Mouse (Mus musculus) hindbrain, embryonic 12.5 days (tissue): ENCODE results near the gene Sh2d3c. TPM values are rescaled to one million over a fixed set of nuclear protein-coding genes. Genes with fewer than 3 reads are reported as not detected.

ENCODE experiments used
- ATAC-seq: fragments of 200-750 bp; cut with Nextera tagmentation; 2 replicates; pipeline ENCODE4 v1.8.0; 2017; ENCODE audit warnings: moderate TSS enrichment; ENCODE audit not compliant: low FRiP score
- H3K27ac ChIP-seq: fragments of 300-500 bp; sonication (generic); 2 replicates; pipeline ENCODE4 v1.5.1; 2016; ENCODE audit warnings: mild to moderate bottlenecking
- H3K27me3 ChIP-seq: fragments of 300-500 bp; sonication (generic); 2 replicates; pipeline ENCODE4 v1.6.1; 2016; ENCODE audit warnings: mild to moderate bottlenecking
- H3K36me3 ChIP-seq: fragments of 300-500 bp; sonication (generic); 2 replicates; pipeline ENCODE4 v1.6.1; 2016; ENCODE audit warnings: mild to moderate bottlenecking
- H3K4me1 ChIP-seq: fragments of 300-500 bp; sonication (generic); 2 replicates; pipeline ENCODE4 v1.6.1; 2016
- H3K4me2 ChIP-seq: fragments of 300-500 bp; sonication (generic); replicated peaks from 2 replicates; pipeline ENCODE4 v1.6.1; 2016; ENCODE audit warnings: mild to moderate bottlenecking
- H3K4me3 ChIP-seq: fragments of 300-500 bp; sonication (generic); 2 replicates; pipeline ENCODE4 v1.5.1; 2016; ENCODE audit warnings: mild to moderate bottlenecking
- H3K9ac ChIP-seq: fragments of 300-500 bp; sonication (generic); 2 replicates; pipeline ENCODE4 v1.6.1; 2016; ENCODE audit warnings: mild to moderate bottlenecking, moderate library complexity
- H3K9me3 ChIP-seq: fragments of 300-500 bp; sonication (generic); replicated peaks from 2 replicates; pipeline ENCODE4 v1.6.1; 2016; ENCODE audit warnings: mild to moderate bottlenecking
- WGBS: fragments of 180-500 bp; shearing (Covaris S2); methylation state at CpG from one replicate; pipeline ENCODE4 v1.1.7; 2016; 5-methylcytosine and 5-hydroxymethylcytosine counted together
- microRNA counts: library from miRNA; unstranded; fragments of <30 nt; microRNA quantifications from one replicate; lab custom pipeline; 2017
- microRNA-seq: library from miRNA; unstranded; fragments of <30 nt; microRNA quantifications from one replicate; pipeline ENCODE4, GENCODE M21; 2017
- polyA plus RNA-seq: library from polyadenylated mRNA; unstranded; fragments of >200 nt; fragmentation: Nextera tagmentation; extraction: Ambion mirVana; gene quantifications from 2 replicates; pipeline ENCODE4 v1.2.1, GENCODE M21; 2016

Sh2d3c gene
- polyA plus RNA-seq, 1 experiment from 2014 or later = 33.5 TPM

DNA sequence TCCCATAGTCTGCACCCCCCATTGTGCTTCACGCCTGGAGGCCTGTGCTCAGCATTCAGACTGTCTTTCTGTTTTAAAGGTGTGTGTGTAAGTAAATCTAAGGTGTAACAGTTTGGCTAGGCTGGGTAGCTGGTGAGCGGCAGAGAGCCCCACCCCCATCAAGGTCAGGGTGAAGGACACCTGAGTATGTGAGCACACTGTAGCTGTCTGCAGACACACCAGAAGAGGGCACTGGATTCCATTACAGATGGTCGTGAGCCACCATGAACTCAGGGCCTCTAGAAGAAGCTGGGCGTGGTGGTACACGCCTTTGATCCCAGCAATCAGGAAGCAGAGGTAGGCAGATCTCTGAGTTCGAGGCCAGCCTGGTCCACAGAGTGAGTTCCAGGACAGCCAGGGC, 60.9 kb downstream of the Sh2d3c start:
- no peaks in the 10 kb centered on the region for H3K9me3 ChIP-seq
- no peak overlapping the region for H3K4me3 ChIP-seq
- H3K27ac ChIP-seq = no peak overlapping the region
- H3K9ac ChIP-seq = no peak overlapping the region
- no peaks in the 10 kb centered on the region for H3K27me3 ChIP-seq
- WGBS = 75% methylated on average over 6 of the region's 6 CpGs
- no peaks in the 10 kb centered on the region; the same call in 1 of the 2 replicates for H3K4me1 ChIP-seq
- H3K36me3 ChIP-seq = no peaks in the 10 kb centered on the region
- ATAC-seq = no peak
- H3K4me2 ChIP-seq = no peak overlapping the region

DNA sequence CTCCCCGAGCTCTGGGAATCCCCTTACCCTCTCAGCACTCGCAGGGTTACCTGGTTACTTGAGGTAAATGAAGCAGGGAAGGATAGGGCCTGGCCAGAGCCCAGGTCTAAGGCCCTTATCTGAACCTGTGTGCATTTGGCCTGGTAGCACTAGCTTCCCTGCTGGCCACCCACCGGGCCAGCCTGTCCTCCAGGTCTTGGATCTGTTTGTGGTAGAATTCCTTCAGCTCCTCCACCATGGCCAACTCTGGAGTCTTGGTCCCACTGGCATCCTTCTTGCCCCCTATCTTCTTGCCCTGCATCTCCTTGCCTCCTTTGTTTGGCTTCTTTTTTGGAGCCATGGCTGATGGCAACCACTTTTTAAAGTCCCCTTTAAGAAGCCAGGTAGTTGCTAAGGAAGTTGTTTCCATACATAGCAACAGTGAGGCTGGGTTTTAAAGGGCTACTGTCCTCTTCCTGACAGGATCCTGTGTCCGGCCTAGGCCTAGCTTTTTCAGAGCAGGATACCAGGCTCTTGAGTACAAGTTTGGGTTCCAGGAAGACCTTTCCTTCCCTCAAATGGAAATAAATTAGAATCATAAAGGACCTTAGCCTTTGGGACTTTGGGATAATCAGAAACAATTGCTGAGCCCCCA, 63.3 kb downstream of the Sh2d3c start, which contains the start of gene Cfap157:
Gene Cfap157 (minus strand): TSS at position 381 of the 634 bp plus-strand sequence.
- Histone ChIP-seq H3K36me3 (peaks cover 10% of the 10 kb centered on the region; the same call in 1 of the 2 replicates), H3K9ac (no peak within 1 kb of the TSS), H3K9me3 (no peaks in the 10 kb centered on the region), H3K4me1 (no peaks in the 10 kb centered on the region; the same call in 1 of the 2 replicates), H3K4me3 (no peak within 1 kb of the TSS), H3K4me2 (no peak within 1 kb of the TSS), H3K27ac (no peak within 1 kb of the TSS), H3K27me3 (no peaks in the 10 kb centered on the region)
- no peak for ATAC-seq
- 69% methylated on average over 4 of the region's 4 CpGs for WGBS

DNA sequence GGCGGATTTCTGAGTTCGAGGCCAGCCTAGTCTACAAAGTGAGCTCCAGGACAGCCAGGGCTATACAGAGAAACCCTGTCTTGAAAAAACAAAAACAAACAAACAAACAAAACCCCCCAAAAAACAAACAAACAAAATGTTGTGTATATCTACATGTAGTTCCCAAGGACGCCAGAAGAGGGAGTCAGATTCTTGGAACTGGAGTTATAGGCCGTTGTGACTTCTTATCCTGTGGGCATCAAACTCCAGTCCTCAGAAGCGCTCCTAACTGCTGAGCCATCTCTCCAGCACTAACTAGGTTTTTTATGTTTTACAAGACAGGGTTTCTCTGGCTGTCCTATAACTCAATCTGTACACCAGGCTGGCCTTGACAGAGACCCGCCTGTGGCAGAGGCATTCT, 66.3 kb downstream of the Sh2d3c start:
- Histone ChIP-seq H3K27ac (no peak overlapping the region), H3K36me3 (peaks cover 34% of the 10 kb centered on the region), H3K27me3 (no peaks in the 10 kb centered on the region), H3K9me3 (no peaks in the 10 kb centered on the region), H3K4me1 (no peaks in the 10 kb centered on the region; the same call in 1 of the 2 replicates), H3K4me3 (no peak overlapping the region), H3K9ac (no peak overlapping the region), H3K4me2 (no peak overlapping the region)
- ATAC-seq = no peak
- WGBS = 61% methylated on average over 6 of the region's 6 CpGs

DNA sequence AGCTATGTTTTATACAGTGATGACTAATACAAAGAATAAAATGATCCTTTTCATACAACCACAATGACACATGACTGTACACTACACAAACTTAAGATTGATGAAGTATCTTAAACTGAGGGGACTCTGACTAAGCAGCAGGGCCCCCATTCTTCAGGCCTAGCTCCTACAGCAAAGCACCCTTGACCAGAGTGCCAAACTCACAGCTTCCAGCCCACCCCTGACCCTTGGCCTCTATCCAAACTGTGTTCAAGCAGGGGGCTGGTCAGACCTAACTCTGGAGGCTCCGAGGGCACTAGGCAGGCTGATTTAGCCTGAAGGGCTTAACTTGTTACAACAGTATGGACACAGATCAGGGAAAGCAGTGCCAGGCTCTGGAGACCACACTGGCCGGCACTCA, 67.7 kb downstream of the Sh2d3c start:
- no peaks in the 10 kb centered on the region for H3K9me3 ChIP-seq
- H3K4me2 ChIP-seq = no peak overlapping the region
- H3K4me1 ChIP-seq = no peaks in the 10 kb centered on the region; the same call in 1 of the 2 replicates
- H3K4me3 ChIP-seq = no peak overlapping the region
- H3K27me3 ChIP-seq = no peaks in the 10 kb centered on the region
- no peak overlapping the region for H3K9ac ChIP-seq
- H3K27ac ChIP-seq = no peak overlapping the region
- peaks cover 42% of the 10 kb centered on the region for H3K36me3 ChIP-seq
- 50% methylated on average over 2 of the region's 2 CpGs for WGBS
- no peak for ATAC-seq

DNA sequence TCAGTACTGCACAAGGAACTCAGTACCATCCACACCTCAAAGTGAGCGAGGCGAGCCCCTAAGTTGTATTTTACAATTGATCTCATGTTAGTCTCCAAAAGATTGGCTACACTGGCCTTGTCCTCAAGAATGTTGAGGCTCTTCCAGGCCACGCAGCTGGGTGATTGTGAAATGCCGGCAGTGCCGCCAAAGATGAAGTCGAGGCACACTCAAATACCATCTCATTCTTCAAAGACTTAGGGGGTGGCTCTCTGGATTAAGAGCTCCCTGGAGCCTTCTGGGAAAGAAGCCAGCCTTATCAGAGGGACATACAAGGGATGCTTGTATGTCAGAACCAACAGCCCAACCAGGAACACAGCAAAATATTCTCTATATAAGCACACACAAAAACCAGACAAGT, 70.4 kb downstream of the Sh2d3c start:
- H3K4me2 ChIP-seq = no peak overlapping the region
- WGBS = 92% methylated on average over 6 of the region's 6 CpGs
- peaks cover 69% of the 10 kb centered on the region for H3K36me3 ChIP-seq
- no peaks in the 10 kb centered on the region for H3K9me3 ChIP-seq
- no peak overlapping the region for H3K9ac ChIP-seq
- H3K4me3 ChIP-seq = no peak overlapping the region
- peaks cover 3% of the 10 kb centered on the region for H3K4me1 ChIP-seq
- no peak for ATAC-seq
- H3K27ac ChIP-seq = no peak overlapping the region
- no peaks in the 10 kb centered on the region for H3K27me3 ChIP-seq

DNA sequence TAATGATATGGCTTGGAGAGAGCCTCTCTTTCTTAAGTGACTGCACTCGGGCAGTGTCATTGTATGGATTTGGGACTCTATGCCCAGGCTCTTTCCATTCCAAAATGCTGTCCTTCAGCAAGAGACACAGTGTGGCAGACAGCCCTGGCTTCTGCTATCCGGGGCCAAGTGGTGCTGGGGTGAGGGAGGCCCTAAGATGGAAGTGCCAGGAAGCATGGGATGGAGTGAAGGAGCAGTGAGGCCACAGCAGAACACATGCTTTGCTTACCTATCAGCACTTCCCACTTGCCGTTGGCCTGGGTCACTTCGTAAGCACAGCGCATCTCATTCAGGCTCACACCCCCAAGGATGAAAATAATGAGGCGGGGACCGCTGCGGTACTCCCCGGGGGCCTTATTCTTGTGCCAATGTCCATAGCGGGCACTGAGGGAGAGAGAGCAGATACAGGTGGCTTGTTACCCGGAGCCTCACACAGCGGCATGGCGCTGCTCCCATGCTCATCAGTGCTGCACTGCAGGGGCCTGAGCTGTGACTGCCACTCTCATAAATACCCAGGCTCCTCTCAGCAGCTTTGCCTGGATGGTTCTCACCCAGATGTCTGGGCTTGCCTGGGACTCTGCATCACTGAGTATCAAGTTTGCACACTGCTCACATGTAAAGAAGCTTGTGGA, 75.0 kb downstream of the Sh2d3c start:
- no peak for ATAC-seq
- H3K27me3 ChIP-seq = no peaks in the 10 kb centered on the region
- H3K4me1 ChIP-seq = peaks cover 9% of the 10 kb centered on the region; the same call in 1 of the 2 replicates
- WGBS = 85% methylated on average over 13 of the region's 13 CpGs
- no peaks in the 10 kb centered on the region for H3K9me3 ChIP-seq
- H3K36me3 ChIP-seq = peaks cover 87% of the 10 kb centered on the region
- H3K27ac ChIP-seq = no peak overlapping the region
- H3K9ac ChIP-seq = no peak overlapping the region
- H3K4me3 ChIP-seq = no peak overlapping the region
- H3K4me2 ChIP-seq = no peak overlapping the region

DNA sequence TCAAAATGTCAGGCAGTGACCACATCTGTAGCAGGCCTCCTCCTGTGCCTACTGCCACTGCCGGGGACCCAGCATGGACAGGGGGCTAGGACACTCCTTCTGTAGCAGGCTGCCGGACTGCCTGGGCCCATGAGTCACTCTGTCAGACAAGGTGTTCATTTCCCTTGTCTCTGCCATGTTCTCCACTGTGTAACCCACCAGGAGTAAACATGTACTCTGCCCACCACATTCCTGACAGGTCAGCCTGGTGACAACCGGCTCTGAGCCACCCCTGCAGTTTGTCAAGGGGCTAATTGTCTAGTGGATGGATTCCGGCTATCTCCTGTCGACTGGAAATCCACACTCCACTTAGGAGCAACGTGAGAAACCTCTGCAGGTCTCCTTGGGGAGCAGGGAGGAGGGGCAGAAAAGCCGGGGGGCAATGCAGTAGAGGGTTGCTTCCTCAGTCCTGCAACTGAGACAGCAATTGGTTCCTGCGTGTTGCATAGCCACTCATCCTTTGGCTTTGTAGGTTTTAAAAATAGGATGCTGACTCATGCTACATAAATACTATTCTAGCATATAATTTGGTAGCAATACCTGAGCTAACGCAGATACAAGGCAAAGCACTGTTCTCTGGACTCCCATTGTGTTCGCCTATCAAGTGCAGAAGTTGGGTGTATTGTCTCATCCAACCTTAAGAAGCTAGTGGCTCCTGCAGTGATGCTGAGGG, 77.6 kb downstream of the Sh2d3c start:
- no peak overlapping the region for H3K9ac ChIP-seq
- H3K4me2 ChIP-seq = no peak overlapping the region
- 72% methylated on average over 10 of the region's 10 CpGs for WGBS
- no peaks in the 10 kb centered on the region for H3K9me3 ChIP-seq
- H3K27ac ChIP-seq = 0 out of 2 replicates have a peak overlapping the region, but pooled peaks have one; percentile 18
- H3K27me3 ChIP-seq = no peaks in the 10 kb centered on the region
- no peak overlapping the region for H3K4me3 ChIP-seq
- peaks cover 9% of the 10 kb centered on the region; the same call in 1 of the 2 replicates for H3K4me1 ChIP-seq
- ATAC-seq = no peak
- peaks cover 92% of the 10 kb centered on the region for H3K36me3 ChIP-seq

MicroRNAs within 50 kb of the gene (microRNA counts, 519-probe panel; counts per million panel counts)
- microRNA mmu-miR-2861 (lab: Ali Mortazavi, UCI) = 470 counts per million, percentile 58 among the panel's probes with 10 or more counts

Small RNA genes lying within 50 kb of the gene (microRNA-seq; reads per million reads assigned to microRNA genes)
- not detected for gene Gm47291
- gene Mir2861 = not detected
- gene Mir3960 = not detected
- not detected for gene Mir8093

Other genes starting within 250 kb of the Sh2d3c start
- 12.6 and 15.5 TPM in 2 replicates for gene Fam102a, start 185.7 kb upstream of the Sh2d3c start, polyA plus RNA-seq
- 110 and 117 TPM in 2 replicates for gene Dpm2, start 150.2 kb upstream of the Sh2d3c start, polyA plus RNA-seq
- gene Pip5kl1, start 146.3 kb upstream of the Sh2d3c start, polyA plus RNA-seq = 4.2 and 5.0 TPM in 2 replicates
- gene 9430097D07Rik, start 145.4 kb upstream of the Sh2d3c start, polyA plus RNA-seq = 0.31 and 0.56 TPM in 2 replicates
- 21.5 and 22.9 TPM in 2 replicates for gene St6galnac4, start 134.0 kb upstream of the Sh2d3c start, polyA plus RNA-seq
- gene St6galnac6, start 121.3 kb upstream of the Sh2d3c start, polyA plus RNA-seq = 13.5 and 14.3 TPM in 2 replicates
- gene Ak1, start 99.3 kb upstream of the Sh2d3c start, polyA plus RNA-seq = 40.4 and 43.2 TPM in 2 replicates
- 31.6 and 32.1 TPM in 2 replicates for gene Eng, start 74.5 kb upstream of the Sh2d3c start, polyA plus RNA-seq
- 19.5 and 20.1 TPM in 2 replicates for gene Fpgs, start 16.9 kb upstream of the Sh2d3c start, polyA plus RNA-seq
- gene Cdk9, start 8.0 kb upstream of the Sh2d3c start, polyA plus RNA-seq = 99.0 and 101 TPM in 2 replicates
- gene 6330409D20Rik, start 20.0 kb downstream of the Sh2d3c start, polyA plus RNA-seq = 1.6 and 2.0 TPM in 2 replicates
- 52.1 and 55.9 TPM in 2 replicates for gene Tor2a, start 36.2 kb downstream of the Sh2d3c start, polyA plus RNA-seq
- gene Ttc16, start 54.6 kb downstream of the Sh2d3c start, polyA plus RNA-seq = 0.63 and 1.1 TPM in 2 replicates
- 4.6 and 5.6 TPM in 2 replicates for gene Ptrh1, start 54.7 kb downstream of the Sh2d3c start, polyA plus RNA-seq
- 0.85 and 1.5 TPM in 2 replicates for gene Cfap157, start 63.4 kb downstream of the Sh2d3c start, polyA plus RNA-seq
- 102 and 105 TPM in 2 replicates for gene Stxbp1, start 126.2 kb downstream of the Sh2d3c start, polyA plus RNA-seq
- 42.2 and 43.8 TPM in 2 replicates for gene Fam129b, start 155.1 kb downstream of the Sh2d3c start, polyA plus RNA-seq
- gene Rpl12, start 240.5 kb downstream of the Sh2d3c start, polyA plus RNA-seq = 101 and 114 TPM in 2 replicates
- gene Lrsam1, start 240.6 kb downstream of the Sh2d3c start, polyA plus RNA-seq = 19.0 and 22.0 TPM in 2 replicates